Mouse (Mus musculus): ENCODE results near the gene Atxn10.

Atxn10 gene

GRCm38 (mm10) chr15:85406846-85407245 lies 70.8 kb downstream of the Atxn10 start:
- no peak for DNase-seq

GRCm38 (mm10) chr15:85407342-85407741 lies 71.3 kb downstream of the Atxn10 start:
- DNase-seq = no peak

- DNase-seq = peak; percentile 66
Measured at GRCm38 (mm10) chr15:85408790-85409189, 72.7 kb downstream of the Atxn10 start.

- no peak for DNase-seq
Measured at GRCm38 (mm10) chr15:85409245-85409783, 73.3 kb downstream of the Atxn10 start.

- peak; percentile 81 for DNase-seq
Measured at GRCm38 (mm10) chr15:85409836-85410235, 73.8 kb downstream of the Atxn10 start.

- no peak for DNase-seq
Measured at GRCm38 (mm10) chr15:85414620-85415019, 78.6 kb downstream of the Atxn10 start.

- no peak for DNase-seq
Measured at GRCm38 (mm10) chr15:85420686-85421085, 84.6 kb downstream of the Atxn10 start.

GRCm38 (mm10) chr15:85424197-85424596 lies 88.2 kb downstream of the Atxn10 start:
- DNase-seq = no peak

GRCm38 (mm10) chr15:85428140-85428539 lies 92.1 kb downstream of the Atxn10 start:
- DNase-seq = no peak

GRCm38 (mm10) chr15:85442568-85442967 lies 106.5 kb downstream of the Atxn10 start:
- no peak for DNase-seq

- no peak for DNase-seq
Measured at GRCm38 (mm10) chr15:85446652-85447051, 110.6 kb downstream of the Atxn10 start.

- no peak for DNase-seq
Measured at GRCm38 (mm10) chr15:85456891-85457290, 120.8 kb downstream of the Atxn10 start.

- no peak for DNase-seq
Measured at GRCm38 (mm10) chr15:85457838-85458237, 121.8 kb downstream of the Atxn10 start.

- no peak for DNase-seq
Measured at GRCm38 (mm10) chr15:85458631-85459082, 122.6 kb downstream of the Atxn10 start.

- DNase-seq = peak; percentile 45
Measured at GRCm38 (mm10) chr15:85461541-85461940, 125.5 kb downstream of the Atxn10 start.

GRCm38 (mm10) chr15:85462138-85462537 lies 126.1 kb downstream of the Atxn10 start:
- no peak for DNase-seq

- no peak for DNase-seq
Measured at GRCm38 (mm10) chr15:85463027-85463790, 127.2 kb downstream of the Atxn10 start.

- no peak for DNase-seq
Measured at GRCm38 (mm10) chr15:85464190-85464589, 128.1 kb downstream of the Atxn10 start.

GRCm38 (mm10) chr15:85464823-85465565 lies 128.9 kb downstream of the Atxn10 start:
- DNase-seq = no peak

- no peak for DNase-seq
Measured at GRCm38 (mm10) chr15:85466456-85467067, 130.5 kb downstream of the Atxn10 start.

- DNase-seq = no peak
Measured at GRCm38 (mm10) chr15:85469401-85469800, 133.4 kb downstream of the Atxn10 start.

GRCm38 (mm10) chr15:85474697-85475096 lies 138.7 kb downstream of the Atxn10 start:
- no peak for DNase-seq

GRCm38 (mm10) chr15:85477584-85477983 lies 141.5 kb downstream of the Atxn10 start:
- DNase-seq = no peak
